Mouse (Mus musculus) cerebellum, adult 2 months (tissue): ENCODE data around the gene Traf4. TPM values are rescaled to one million over a fixed set of nuclear protein-coding genes. Genes with fewer than 3 reads are reported as not detected.
A peak's percentile ranks its signal among the peaks of the same experiment; 100 is the strongest.

Experiments used
- DNase-seq, 2 experiments: peaks; one replicate each; pipeline ENCODE4 v3.0.0; 2021
- H3K27ac ChIP-seq: fragments of 200-500 bp; 2 replicates; pipeline ENCODE4 v1.5.1; 2012; ENCODE audit warnings: low read length, control low read depth, inconsistent platforms; ENCODE audit not compliant: insufficient read depth
- H3K27me3 ChIP-seq: fragments of 200-500 bp; 2 replicates; pipeline ENCODE4 v1.6.1; 2012; ENCODE audit warnings: inconsistent platforms, mild to moderate bottlenecking, low read length, moderate library complexity; ENCODE audit not compliant: control insufficient read depth, insufficient read depth
- H3K4me1 ChIP-seq: fragments of 200-500 bp; 2 replicates; pipeline ENCODE4 v1.6.1; 2011; ENCODE audit warnings: low read length; ENCODE audit not compliant: control insufficient read depth, insufficient read depth
- H3K4me3 ChIP-seq: fragments of 200-500 bp; replicated peaks from 2 replicates; pipeline ENCODE3; 2011; ENCODE audit warnings: mild to moderate bottlenecking, low read depth, low read length, control low read depth; ENCODE audit not compliant: insufficient read depth
- CTCF ChIP-seq: fragments of 200-500 bp; IDR thresholded peaks from 2 replicates; pipeline ENCODE4 v1.5.1; 2011; ENCODE audit warnings: low read depth, mild to moderate bottlenecking, control low read depth, low read length, moderate library complexity, borderline replicate concordance; ENCODE audit not compliant: insufficient read depth
- POLR2A ChIP-seq: fragments of 200-500 bp; IDR thresholded peaks from 2 replicates; pipeline ENCODE4 v1.6.1; 2011; ENCODE audit warnings: low read length, control low read depth, borderline replicate concordance; ENCODE audit not compliant: insufficient read depth
- WGBS: fragments of 180-500 bp; shearing (Covaris S2); methylation state at CpG from one replicate; pipeline ENCODE4 v1.1.7; 2018; 5-methylcytosine and 5-hydroxymethylcytosine counted together
- polyA plus RNA-seq: library from polyadenylated mRNA; depleted of rRNA; stranded (reverse); fragments of >200 nt; gene quantifications from 2 replicates; pipeline ENCODE4 v1.2.3, GENCODE M21; 2012

Traf4 gene
- polyA plus RNA-seq, 1 experiment, result 21.6 TPM

DNA sequence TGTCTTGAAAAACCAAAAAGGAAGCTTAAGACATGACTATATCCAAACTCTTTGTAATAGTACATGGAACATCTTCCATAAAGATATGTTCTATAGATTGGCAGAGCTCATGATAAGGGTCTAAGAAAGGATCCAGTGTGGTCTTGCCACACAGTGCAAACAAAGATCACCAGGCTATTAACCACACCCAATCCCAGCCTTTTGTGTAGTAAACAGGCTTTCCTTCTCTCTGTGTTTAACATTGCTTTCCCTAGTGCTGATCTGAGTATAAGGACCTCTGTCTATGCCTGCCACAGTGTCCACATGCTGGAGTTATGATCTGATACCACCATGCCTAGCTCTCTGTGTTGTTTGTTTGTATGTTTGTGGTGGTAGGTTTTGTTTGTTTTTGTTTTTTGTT is 41.6 kb downstream of the Traf4 start:
- 0 out of 2 replicates have a peak, but pooled peaks cover 5% of the 10 kb centered on the region for H3K4me1 ChIP-seq
- H3K27ac ChIP-seq, result no peak overlapping the region
- no peak for TF ChIP-seq POLR2A
- no peak for TF ChIP-seq CTCF
- H3K4me3 ChIP-seq, result no peak overlapping the region
- no peaks in the 10 kb centered on the region for H3K27me3 ChIP-seq
- no peak for DNase-seq

DNA sequence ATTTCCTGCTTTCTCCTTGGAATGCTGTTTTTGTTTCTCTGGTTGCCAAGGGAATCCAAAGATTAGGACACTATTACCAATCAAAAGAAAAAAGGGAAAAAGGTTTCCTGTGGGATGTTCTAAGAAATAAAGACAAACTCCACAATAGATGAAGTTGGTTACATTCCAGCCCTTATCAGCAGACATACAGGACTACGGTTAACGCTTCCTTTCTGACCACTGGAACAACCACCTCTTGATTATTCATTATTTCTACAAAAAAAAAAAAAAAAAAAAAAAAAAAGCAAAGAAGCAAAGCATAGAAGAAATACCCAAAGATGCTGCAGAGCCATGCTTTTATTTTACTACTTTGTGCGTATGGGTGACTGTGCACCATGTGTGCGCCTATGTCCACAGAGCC is 42.6 kb downstream of the Traf4 start:
- no peak overlapping the region for H3K4me3 ChIP-seq
- 0 out of 2 replicates have a peak, but pooled peaks cover 5% of the 10 kb centered on the region for H3K4me1 ChIP-seq
- 89% methylated on average over 4 of the region's 4 CpGs for WGBS

DNA sequence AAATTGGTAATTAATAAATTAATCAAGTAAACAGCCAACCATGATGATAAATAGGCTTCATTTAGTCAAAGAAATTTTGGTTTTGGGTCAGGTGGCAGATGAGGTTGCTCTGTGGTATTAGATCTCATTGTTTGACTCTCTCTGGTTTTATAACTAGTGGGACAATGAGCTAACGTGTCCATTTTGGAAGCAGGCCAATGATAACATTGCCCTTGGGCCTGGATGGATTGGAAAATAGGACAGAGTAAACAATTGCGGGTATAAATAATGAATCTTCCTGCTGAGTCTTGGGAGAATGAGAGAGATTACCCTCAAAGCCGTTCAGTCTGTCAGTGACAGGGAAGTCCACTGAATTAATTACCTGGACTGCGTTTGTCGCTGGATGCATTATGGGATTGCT is 44.2 kb downstream of the Traf4 start:
- no peaks in the 10 kb centered on the region for H3K27me3 ChIP-seq
- no peaks in the 10 kb centered on the region for H3K4me1 ChIP-seq
- DNase-seq, result peak in 1 of 2 experiments; percentile 57
- no peak overlapping the region for H3K4me3 ChIP-seq
- TF ChIP-seq POLR2A (no peak), CTCF (no peak)
- no peak overlapping the region for H3K27ac ChIP-seq
- WGBS, result 18% methylated on average over 5 of the region's 5 CpGs

More for the DNA sequence above, 42.6 kb downstream of the Traf4 start:
- H3K27me3 ChIP-seq, result no peaks in the 10 kb centered on the region
- DNase-seq, result no peak
- no peak for TF ChIP-seq POLR2A
- no peak for TF ChIP-seq CTCF
- no peak overlapping the region for H3K27ac ChIP-seq

DNA sequence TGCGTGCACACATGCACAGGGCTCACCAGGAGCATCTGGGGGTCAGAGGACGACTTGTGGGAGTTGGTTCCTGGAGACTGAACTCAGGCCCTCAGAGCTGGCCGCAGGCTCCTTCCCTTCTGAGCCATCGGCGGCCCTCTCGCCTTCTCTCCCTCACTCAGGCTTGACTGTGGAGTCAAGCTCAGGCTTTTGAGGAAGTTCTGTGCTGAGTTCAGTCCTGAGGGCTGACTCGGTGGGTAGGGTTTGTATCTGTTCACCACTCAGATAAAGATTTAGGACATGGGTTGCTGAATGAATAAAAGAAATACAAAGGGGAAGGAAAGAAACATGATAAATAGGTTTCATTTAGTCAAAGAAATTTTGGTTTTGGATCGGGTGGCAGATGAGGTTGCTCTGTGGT is 45.5 kb downstream of the Traf4 start:
- no peak for TF ChIP-seq CTCF
- TF ChIP-seq POLR2A, result no peak
- H3K27me3 ChIP-seq, result no peaks in the 10 kb centered on the region
- WGBS, result 81% methylated on average over 8 of the region's 8 CpGs
- no peaks in the 10 kb centered on the region for H3K4me1 ChIP-seq
- no peak for DNase-seq
- no peak overlapping the region for H3K27ac ChIP-seq
- no peak overlapping the region for H3K4me3 ChIP-seq

DNA sequence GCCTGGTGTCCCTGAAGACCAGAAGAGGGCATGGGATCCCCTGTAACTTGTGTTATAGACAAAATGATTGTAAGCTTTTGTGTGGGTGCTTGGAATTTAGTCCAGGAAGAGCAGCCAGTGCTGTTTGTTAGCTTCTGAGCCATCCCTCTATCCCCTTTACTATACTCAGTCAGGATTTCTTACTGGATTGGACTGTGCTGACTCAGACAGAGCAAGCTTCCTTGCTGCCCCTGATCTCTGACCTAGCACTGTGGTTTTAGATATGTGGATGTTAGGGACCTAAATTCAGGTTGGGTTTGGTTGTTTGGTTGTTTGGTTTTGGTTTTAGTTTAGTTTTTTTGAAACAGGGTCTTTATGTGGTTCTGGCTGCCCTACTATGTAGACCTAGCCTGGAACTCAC is 46.9 kb downstream of the Traf4 start:
- peaks cover 4% of the 10 kb centered on the region; the same call in 1 of the 2 replicates for H3K4me1 ChIP-seq

DNA sequence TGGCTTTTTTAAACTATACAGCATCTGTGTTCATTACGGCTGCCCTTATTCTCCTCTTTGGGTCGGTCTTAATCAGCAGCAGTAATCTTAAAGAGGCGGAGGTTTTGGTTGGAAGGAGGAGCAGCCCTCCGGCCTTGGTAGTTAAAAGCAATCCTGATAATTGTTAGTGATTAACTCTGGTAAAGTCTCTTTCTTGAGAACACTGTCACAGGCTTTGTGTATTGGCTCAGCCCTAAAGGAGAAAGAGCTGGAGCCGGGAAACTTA is 49.3 kb downstream of the Traf4 start:
- peak overlapping the region; percentile 84 for H3K4me3 ChIP-seq
- 8% methylated on average over 5 of the region's 5 CpGs for WGBS
- H3K27me3 ChIP-seq, result no peaks in the 10 kb centered on the region
- H3K4me1 ChIP-seq, result peaks cover 4% of the 10 kb centered on the region
- no peak for DNase-seq
- TF ChIP-seq POLR2A (no peak), CTCF (no peak)
- peak overlapping the region; percentile 36; the same call in 1 of the 2 replicates for H3K27ac ChIP-seq

More for the DNA sequence above, 46.9 kb downstream of the Traf4 start:
- Histone ChIP-seq H3K4me3 (no peak overlapping the region), H3K27me3 (no peaks in the 10 kb centered on the region), H3K27ac (no peak overlapping the region)
- no peak for TF ChIP-seq POLR2A
- no peak for TF ChIP-seq CTCF
- DNase-seq, result no peak

DNA sequence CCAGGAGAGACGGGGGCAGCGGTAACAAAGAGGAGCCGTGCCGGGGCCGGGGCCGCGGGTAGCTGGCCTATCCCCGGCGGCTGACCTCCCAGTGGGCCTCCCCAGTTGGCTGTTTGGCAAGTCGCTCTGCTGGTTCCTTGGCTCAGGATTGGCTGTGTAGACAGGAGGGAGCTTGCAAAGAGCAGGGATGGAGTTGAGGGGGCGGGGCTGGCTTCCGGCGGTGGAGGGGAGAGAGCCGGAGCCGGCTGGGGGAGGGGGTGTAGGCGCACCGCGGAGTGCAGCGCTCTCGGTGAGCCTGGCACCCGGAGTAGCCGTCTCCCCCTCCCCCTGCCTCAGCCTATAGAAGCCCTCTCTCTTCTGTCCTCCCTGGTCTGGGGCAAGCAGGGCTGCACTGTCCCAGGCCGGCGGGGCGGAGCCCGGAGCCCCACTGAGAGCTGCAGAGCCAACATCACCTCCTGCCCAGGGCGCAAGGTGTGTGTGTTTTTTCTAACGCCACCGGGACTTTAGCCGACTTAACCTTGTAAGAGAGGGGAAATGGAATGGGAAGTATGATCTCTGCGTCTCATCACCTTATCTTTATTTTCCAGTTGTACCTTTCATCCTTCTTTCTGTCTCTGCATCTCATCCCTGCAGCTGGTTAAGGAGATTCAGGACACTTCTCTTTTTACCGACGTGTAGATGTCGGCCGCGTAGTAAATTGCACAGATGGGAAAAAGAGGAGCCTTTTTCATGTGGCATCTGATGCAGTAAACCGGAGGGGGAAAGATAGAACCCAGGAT is 49.8 kb downstream of the Traf4 start:
- TF ChIP-seq CTCF (no peak), POLR2A (peak; percentile 40; the same call in 1 of the 2 replicates)
- Histone ChIP-seq H3K4me3 (peak overlapping the region; percentile 84), H3K4me1 (peaks cover 4% of the 10 kb centered on the region), H3K27ac (peak overlapping the region; percentile 67), H3K27me3 (no peaks in the 10 kb centered on the region)
- WGBS, result under 1% methylated on average over 36 of the region's 37 CpGs
- peak; percentile 94 to 97 for DNase-seq

DNA sequence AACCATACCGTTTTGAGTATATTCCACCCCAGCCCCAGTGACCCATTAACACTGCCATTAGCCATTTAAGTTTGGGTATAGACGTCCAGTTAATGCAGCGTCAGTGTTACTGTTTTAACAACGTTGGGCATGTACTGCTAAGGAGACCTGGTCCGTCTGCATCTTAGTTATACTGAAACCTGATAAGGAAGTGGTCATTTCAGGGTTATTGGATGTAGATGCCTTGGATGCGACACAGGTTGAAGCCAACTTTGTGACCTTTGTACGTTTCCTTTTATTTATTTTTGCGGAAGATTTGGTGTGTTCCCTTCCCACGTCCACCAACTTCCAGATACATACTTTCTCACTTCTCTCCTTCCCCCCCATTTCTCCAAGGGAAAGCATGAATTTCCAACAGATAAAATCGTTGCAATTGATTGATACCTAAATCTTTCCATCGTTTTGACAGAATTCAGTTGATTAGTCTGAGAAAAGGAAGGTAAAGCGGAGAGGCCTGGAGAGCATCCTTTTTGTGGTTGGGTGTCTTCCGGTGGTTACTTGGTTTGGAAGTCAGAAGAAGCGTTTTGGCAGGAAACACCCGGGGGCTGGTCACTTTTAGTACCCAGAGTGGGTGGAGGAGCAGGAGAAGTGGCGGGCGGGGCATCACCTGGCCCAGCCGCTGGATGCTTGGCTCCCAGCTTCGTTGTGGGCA is 50.6 kb downstream of the Traf4 start:
- Histone ChIP-seq H3K27ac (peak overlapping the region; percentile 67; the same call in 1 of the 2 replicates), H3K4me3 (peak overlapping the region; percentile 84), H3K27me3 (no peaks in the 10 kb centered on the region), H3K4me1 (peaks cover 4% of the 10 kb centered on the region)
- TF ChIP-seq CTCF (no peak), POLR2A (no peak)
- no peak for DNase-seq
- WGBS, result 13% methylated on average over 19 of the region's 19 CpGs
